Mouse (Mus musculus): ENCODE measurements around the gene Sowahb. TPM values are rescaled to one million over a fixed set of nuclear protein-coding genes. Genes with fewer than 3 reads are reported as not detected.

The Sowahb gene
- polyA plus RNA-seq, 1 experiment from 2014 or later, result 2.2 TPM

DNA sequence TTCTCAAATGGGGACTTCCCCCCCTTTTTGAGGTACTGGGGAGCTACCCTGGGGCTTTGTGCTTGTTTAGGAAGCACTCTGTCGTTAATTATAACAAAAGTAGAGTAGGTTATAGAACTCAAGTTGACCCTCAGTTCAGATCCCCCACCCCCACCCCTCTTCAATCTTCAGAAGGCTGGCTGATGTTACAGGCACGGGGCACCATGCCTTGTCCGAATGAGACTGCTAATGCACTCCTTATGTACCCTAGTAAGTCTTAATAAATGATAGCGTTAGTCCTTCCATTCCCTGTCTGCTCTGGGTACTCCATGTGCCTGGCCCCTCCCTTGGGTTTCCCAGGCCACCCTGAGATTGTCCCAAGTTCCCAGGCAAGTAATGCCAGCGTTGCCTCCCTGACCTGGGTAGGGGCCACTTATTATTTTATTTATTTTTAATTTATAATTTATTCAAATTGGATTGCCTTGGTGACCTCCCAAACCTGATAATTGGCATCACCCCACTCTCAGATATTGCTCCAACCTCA, 46.3 kb downstream of the Sowahb start:
- no peak for TF ChIP-seq CTCF (IDR thresholded peaks at IDR 0.05; ENCODE audit: low read depth)
- DNase-seq (ENCODE audit: low spot score), result no peak
- H3K36me3 ChIP-seq (ENCODE audit: insufficient read depth, low read length), result no peaks in the 10 kb centered on the region

DNA sequence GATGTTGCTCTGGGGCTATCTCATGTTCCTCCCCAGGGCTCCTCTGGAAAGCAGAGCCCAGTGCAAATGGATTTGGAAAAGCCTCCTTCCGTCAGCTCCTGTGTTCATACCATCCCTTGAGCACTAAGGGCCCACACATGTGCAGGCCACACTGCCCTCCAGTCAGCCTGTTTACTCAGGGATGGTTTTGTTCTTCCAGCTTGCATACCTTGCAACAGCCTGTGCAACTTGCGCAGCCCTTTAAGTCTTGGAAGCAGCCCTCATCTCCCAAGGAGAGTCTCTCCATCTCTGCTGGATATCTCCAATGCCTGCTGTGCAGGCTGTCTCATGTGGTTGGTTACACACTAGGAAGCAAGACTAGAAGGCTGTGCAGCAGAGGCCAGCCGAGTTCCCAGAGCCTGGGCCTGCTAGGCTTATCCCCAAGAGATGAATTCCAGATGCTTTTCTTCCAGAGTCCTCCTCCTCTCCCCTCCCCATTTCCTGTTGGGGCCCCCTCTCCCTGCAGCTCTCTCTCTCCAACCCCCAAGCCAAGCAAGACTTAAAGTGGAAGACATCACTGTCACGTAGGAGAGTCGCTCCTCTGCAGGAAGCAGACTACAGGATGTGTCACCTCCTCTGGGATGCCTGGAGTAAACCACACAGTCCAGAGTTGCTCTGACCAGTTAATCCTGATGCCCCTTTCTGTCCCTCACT, 47.2 kb downstream of the Sowahb start:
- no peaks in the 10 kb centered on the region for H3K36me3 ChIP-seq (ENCODE audit: insufficient read depth, low read length)
- no peak overlapping the region for H3K4me2 ChIP-seq (ENCODE audit: low read length)
- 34% methylated on average over 5 of the region's 5 CpGs for WGBS
- no peak for TF ChIP-seq CTCF (IDR thresholded peaks at IDR 0.05; ENCODE audit: low read depth)
- H3K9me3 ChIP-seq (replicated peaks; ENCODE audit: low read length), result no peaks in the 10 kb centered on the region
- H3K4me3 ChIP-seq (replicated peaks; ENCODE audit: low read depth, low read length), result no peak overlapping the region
- peak; percentile 96 for DNase-seq (ENCODE audit: low spot score)
- no peaks in the 10 kb centered on the region for H3K27me3 ChIP-seq (ENCODE audit: insufficient read depth, low read length)
- H3K27ac ChIP-seq, result peak overlapping the region; percentile 89
- H3K4me1 ChIP-seq (replicated peaks; ENCODE audit: insufficient read depth, low read length), result 0 out of 2 replicates have a peak, but pooled peaks cover 14% of the 10 kb centered on the region
- peak; percentile 79 for ATAC-seq (replicated peaks; ENCODE audit: low FRiP score, low read depth)
- peak overlapping the region; percentile 36; the same call in 1 of the 2 replicates for H3K9ac ChIP-seq (ENCODE audit: low read depth, low read length)

More for the DNA sequence above, 46.3 kb downstream of the Sowahb start:
- H3K27me3 ChIP-seq (ENCODE audit: insufficient read depth, low read length), result no peaks in the 10 kb centered on the region
- H3K4me1 ChIP-seq (replicated peaks; ENCODE audit: insufficient read depth, low read length), result 0 out of 2 replicates have a peak, but pooled peaks cover 14% of the 10 kb centered on the region
- no peak overlapping the region for H3K4me3 ChIP-seq (replicated peaks; ENCODE audit: low read depth, low read length)
- 22% methylated on average over 5 of the region's 5 CpGs for WGBS
- ATAC-seq (replicated peaks; ENCODE audit: low FRiP score, low read depth), result no peak
- H3K4me2 ChIP-seq (ENCODE audit: low read length), result no peak overlapping the region
- no peak overlapping the region for H3K9ac ChIP-seq (ENCODE audit: low read depth, low read length)
- H3K27ac ChIP-seq, result peak overlapping the region; percentile 89; the same call in 1 of the 2 replicates
- H3K9me3 ChIP-seq (replicated peaks; ENCODE audit: low read length), result no peaks in the 10 kb centered on the region

DNA sequence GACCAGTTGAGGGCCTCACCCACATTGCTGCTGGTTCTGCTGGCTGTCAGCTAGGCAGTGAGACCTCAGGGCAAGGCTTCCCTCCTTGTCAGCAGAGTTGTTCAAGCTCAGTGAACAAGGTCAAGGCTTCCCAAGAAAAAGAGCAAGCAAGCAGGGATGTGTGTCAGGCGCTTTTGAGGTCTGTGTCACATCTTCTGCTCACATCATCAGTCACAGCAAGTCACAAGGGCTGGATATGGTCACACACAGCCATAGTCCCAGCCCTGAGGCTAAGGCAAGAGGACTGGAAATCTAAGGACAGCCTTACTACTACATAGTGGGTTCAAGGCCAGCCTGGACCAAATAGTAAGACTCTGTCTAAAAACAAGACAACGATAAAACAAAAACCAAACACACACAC, 50.0 kb downstream of the Sowahb start:
- Histone ChIP-seq H3K4me3 (replicated peaks; ENCODE audit: low read depth, low read length) (no peak overlapping the region), H3K4me1 (replicated peaks; ENCODE audit: insufficient read depth, low read length) (0 out of 2 replicates have a peak, but pooled peaks cover 9% of the 10 kb centered on the region), H3K9me3 (replicated peaks; ENCODE audit: low read length) (no peaks in the 10 kb centered on the region), H3K27ac (no peak overlapping the region), H3K36me3 (ENCODE audit: insufficient read depth, low read length) (no peaks in the 10 kb centered on the region), H3K27me3 (ENCODE audit: insufficient read depth, low read length) (no peaks in the 10 kb centered on the region), H3K4me2 (ENCODE audit: low read length) (no peak overlapping the region), H3K9ac (ENCODE audit: low read depth, low read length) (no peak overlapping the region)
- ATAC-seq (replicated peaks; ENCODE audit: low FRiP score, low read depth) (no peak), DNase-seq (ENCODE audit: low spot score) (no peak)
- WGBS, result 70% methylated on average over 2 of the region's 2 CpGs
- no peak for TF ChIP-seq CTCF (IDR thresholded peaks at IDR 0.05; ENCODE audit: low read depth)

DNA sequence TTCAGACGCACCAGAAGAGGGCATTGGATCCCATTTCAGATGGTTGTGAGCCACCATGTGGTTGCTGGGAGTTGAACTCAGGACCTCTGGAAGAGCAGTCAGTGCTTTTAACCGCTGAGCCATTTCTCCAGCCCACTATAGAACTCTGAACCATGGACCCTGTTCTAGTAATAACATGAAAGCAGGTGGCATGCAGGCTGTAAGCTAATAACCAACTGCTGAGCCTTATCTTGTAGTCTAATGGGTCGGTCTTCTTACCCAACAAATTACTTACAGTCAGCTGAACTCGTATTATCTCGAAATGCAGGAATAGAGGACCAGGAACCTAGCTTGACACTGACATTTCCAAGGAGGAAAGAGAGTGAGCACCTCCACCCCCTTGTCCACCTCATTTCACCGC, 50.5 kb downstream of the Sowahb start:
- WGBS, result 88% methylated on average over 6 of the region's 6 CpGs
- Histone ChIP-seq H3K36me3 (ENCODE audit: insufficient read depth, low read length) (no peaks in the 10 kb centered on the region), H3K27me3 (ENCODE audit: insufficient read depth, low read length) (no peaks in the 10 kb centered on the region), H3K9me3 (replicated peaks; ENCODE audit: low read length) (no peaks in the 10 kb centered on the region), H3K9ac (ENCODE audit: low read depth, low read length) (no peak overlapping the region), H3K4me2 (ENCODE audit: low read length) (no peak overlapping the region), H3K27ac (no peak overlapping the region), H3K4me1 (replicated peaks; ENCODE audit: insufficient read depth, low read length) (0 out of 2 replicates have a peak, but pooled peaks cover 9% of the 10 kb centered on the region), H3K4me3 (replicated peaks; ENCODE audit: low read depth, low read length) (no peak overlapping the region)
- no peak for DNase-seq (ENCODE audit: low spot score)
- ATAC-seq (replicated peaks; ENCODE audit: low FRiP score, low read depth), result no peak
- no peak for TF ChIP-seq CTCF (IDR thresholded peaks at IDR 0.05; ENCODE audit: low read depth)

DNA sequence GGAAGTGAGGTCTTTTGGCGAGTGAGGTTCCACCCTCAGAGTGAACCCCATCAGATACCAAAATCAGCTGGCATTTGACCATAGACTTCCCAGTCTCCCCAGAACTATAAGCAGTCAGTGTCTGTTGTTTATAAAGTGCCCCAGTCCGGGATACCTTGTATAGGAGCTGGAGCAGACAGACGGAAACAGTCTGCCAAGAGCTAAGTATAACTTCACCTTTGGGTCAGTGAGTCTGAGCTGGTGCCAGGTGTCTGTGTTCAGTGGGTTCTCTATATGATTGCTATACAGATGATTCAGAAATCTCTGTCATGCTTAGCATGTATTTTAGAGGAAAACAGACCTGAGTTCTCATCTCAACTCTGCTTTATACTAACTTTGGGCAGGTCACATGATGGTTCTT, 52.7 kb downstream of the Sowahb start:
- 63% methylated on average over 3 of the region's 3 CpGs for WGBS
- Histone ChIP-seq H3K36me3 (ENCODE audit: insufficient read depth, low read length) (no peaks in the 10 kb centered on the region), H3K4me1 (replicated peaks; ENCODE audit: insufficient read depth, low read length) (peaks cover 14% of the 10 kb centered on the region; the same call in 1 of the 2 replicates), H3K9me3 (replicated peaks; ENCODE audit: low read length) (no peaks in the 10 kb centered on the region), H3K4me2 (ENCODE audit: low read length) (no peak overlapping the region), H3K27me3 (ENCODE audit: insufficient read depth, low read length) (no peaks in the 10 kb centered on the region), H3K4me3 (replicated peaks; ENCODE audit: low read depth, low read length) (no peak overlapping the region), H3K27ac (no peak overlapping the region), H3K9ac (ENCODE audit: low read depth, low read length) (no peak overlapping the region)
- DNase-seq (ENCODE audit: low spot score) (no peak), ATAC-seq (replicated peaks; ENCODE audit: low FRiP score, low read depth) (no peak)
- no peak for TF ChIP-seq CTCF (IDR thresholded peaks at IDR 0.05; ENCODE audit: low read depth)

Other genes starting within 250 kb of the Sowahb start
- 140 and 154 TPM in 2 replicates for gene Sept11, start 48.4 kb upstream of the Sowahb start, polyA plus RNA-seq (2015; fragmentation: Nextera tagmentation; extraction: Ambion mirVana)
- gene Ccni, start 161.5 kb upstream of the Sowahb start, polyA plus RNA-seq (2015; fragmentation: Nextera tagmentation; extraction: Ambion mirVana), result 119 and 121 TPM in 2 replicates
- gene 2010109A12Rik, start 161.5 kb upstream of the Sowahb start, polyA plus RNA-seq (2015; fragmentation: Nextera tagmentation; extraction: Ambion mirVana), result 2.3 and 3.0 TPM in 2 replicates
- gene Ccng2, start 222.2 kb upstream of the Sowahb start, polyA plus RNA-seq (2015; fragmentation: Nextera tagmentation; extraction: Ambion mirVana), result 44.7 and 49.1 TPM in 2 replicates